Mouse (Mus musculus): ENCODE results near the gene Clec4f.

- no peak for TF ChIP-seq POLR2A (IDR thresholded peaks at IDR 0.05; ENCODE audit: insufficient read depth, low read depth, low read length)
- TF ChIP-seq CTCF (IDR thresholded peaks at IDR 0.05), result no peak
- TF ChIP-seq EP300 (IDR thresholded peaks at IDR 0.05; ENCODE audit: insufficient read depth, low read depth, low read length), result no peak
Observed at GRCm38 (mm10) chr6:83660821-83661220, 4.8 kb upstream of the Clec4f start.
